Mouse (Mus musculus) ES-E14 (cell line): ENCODE data around the gene Supt4a.

ENCODE experiments used
- CHD2 ChIP-seq: IDR thresholded peaks from 2 replicates; pipeline ENCODE4 v1.6.1; 2014; ENCODE audit warnings: mild to moderate bottlenecking, low read depth, low read length, inconsistent platforms
- HCFC1 ChIP-seq: IDR thresholded peaks from 2 replicates; pipeline ENCODE4 v1.6.1; 2012; ENCODE audit warnings: low read length, inconsistent platforms, borderline replicate concordance; ENCODE audit not compliant: insufficient read depth
- MAFK ChIP-seq: IDR thresholded peaks from 2 replicates; pipeline ENCODE4 v1.6.1; 2014; ENCODE audit warnings: mild to moderate bottlenecking, low read depth, low read length, inconsistent platforms; ENCODE audit not compliant: insufficient read depth
- ZC3H11A ChIP-seq: IDR thresholded peaks from 2 replicates; pipeline ENCODE4 v1.6.1; 2012; ENCODE audit warnings: low read depth, mild to moderate bottlenecking, inconsistent platforms, low read length, borderline replicate concordance
- ZNF384 ChIP-seq: IDR thresholded peaks from 2 replicates; pipeline ENCODE4 v1.6.1; 2012; ENCODE audit warnings: low read depth, low read length, inconsistent platforms

GRCm38 (mm10) chr11:87701877-87702620 lies 35.3 kb upstream of the Supt4a start:
- no peak for TF ChIP-seq ZC3H11A
- no peak for TF ChIP-seq MAFK
- TF ChIP-seq ZNF384: no peak
- no peak for TF ChIP-seq HCFC1
- no peak for TF ChIP-seq CHD2
